Mouse (Mus musculus) midbrain, postnatal 0 days (tissue): Measurements from ENCODE around the gene Gm20388. TPM values are rescaled to one million over a fixed set of nuclear protein-coding genes. Genes with fewer than 3 reads are reported as not detected.
A peak's percentile ranks its signal among the peaks of the same experiment; 100 is the strongest.
"Not testable (repeated sequence)": the region's sequence is repeated elsewhere in the genome, so short reads cannot be mapped to it uniquely, and the experiment has no call there.

Experiments
- ATAC-seq: fragments of 200-750 bp; cut with Nextera tagmentation; 2 replicates; pipeline ENCODE4 v1.8.0; 2017; ENCODE audit warnings: moderate number of reproducible peaks, mild to moderate bottlenecking, moderate TSS enrichment, moderate library complexity; ENCODE audit not compliant: low FRiP score
- DNase-seq: peaks from one replicate; pipeline ENCODE4 v3.0.0-alpha.2; 2015; ENCODE audit warnings: low spot score
- H3K27ac ChIP-seq: fragments of 300-500 bp; sonication (generic); 2 replicates; pipeline ENCODE4 v1.5.1; 2014; ENCODE audit warnings: low read depth, mild to moderate bottlenecking, low read length, mixed read lengths
- H3K27me3 ChIP-seq: fragments of 300-500 bp; sonication (generic); 2 replicates; pipeline ENCODE4 v1.6.1; 2014; ENCODE audit warnings: low read length, control low read depth, mixed read lengths; ENCODE audit not compliant: insufficient read depth
- H3K36me3 ChIP-seq: fragments of 300-500 bp; sonication (generic); 2 replicates; pipeline ENCODE4 v1.6.1; 2014; ENCODE audit warnings: low read length, control low read depth, mixed read lengths; ENCODE audit not compliant: insufficient read depth
- H3K4me1 ChIP-seq: fragments of 300-500 bp; sonication (generic); 2 replicates; pipeline ENCODE4 v1.6.1; 2014; ENCODE audit warnings: mild to moderate bottlenecking, control low read depth, antibody characterized with exemption, low read length, mixed read lengths; ENCODE audit not compliant: insufficient read depth
- H3K4me2 ChIP-seq: fragments of 300-500 bp; sonication (generic); 2 replicates; pipeline ENCODE4 v1.6.1; 2014; ENCODE audit warnings: low read depth, mild to moderate bottlenecking, low read length, mixed read lengths; ENCODE audit not compliant: poor library complexity, severe bottlenecking
- H3K4me3 ChIP-seq: fragments of 300-500 bp; sonication (generic); 2 replicates; pipeline ENCODE4 v1.5.1; 2014; ENCODE audit warnings: low read depth, mild to moderate bottlenecking, low read length, moderate library complexity
- H3K9ac ChIP-seq: fragments of 300-500 bp; sonication (generic); replicated peaks from 2 replicates; pipeline ENCODE4 v1.6.1; 2014; ENCODE audit warnings: mild to moderate bottlenecking, low read length, moderate library complexity, mixed read lengths; ENCODE audit not compliant: poor library complexity, severe bottlenecking
- H3K9me3 ChIP-seq: fragments of 300-500 bp; sonication (generic); 2 replicates; pipeline ENCODE4 v1.6.1; 2016; ENCODE audit warnings: low read length, control low read depth
- CTCF ChIP-seq: IDR thresholded peaks from 2 replicates; pipeline ENCODE4 v1.5.1; 2016; ENCODE audit warnings: antibody characterized with exemption, mild to moderate bottlenecking
- WGBS: fragments of 180-500 bp; shearing (Covaris S2); extraction: QIAGEN DNeasy Blood & Tissue Kit; methylation state at CpG from one replicate; pipeline ENCODE4 v1.1.7; 2014; 5-methylcytosine and 5-hydroxymethylcytosine counted together
- polyA plus RNA-seq: library from polyadenylated mRNA; unstranded; fragments of >200 nt; fragmentation: Nextera tagmentation; extraction: Ambion mirVana; gene quantifications from 2 replicates; pipeline ENCODE4 v1.2.1, GENCODE M21; 2015
- total RNA-seq: library from RNA; depleted of rRNA; stranded (reverse); fragments of >200 nt; gene quantifications from 2 replicates; pipeline ENCODE4 v1.2.3, GENCODE M21; 2014

Gene Gm20388
- total and polyA plus RNA-seq, 2 experiments from 2014 or later, result 74.2 TPM; not detected in 1

DNA sequence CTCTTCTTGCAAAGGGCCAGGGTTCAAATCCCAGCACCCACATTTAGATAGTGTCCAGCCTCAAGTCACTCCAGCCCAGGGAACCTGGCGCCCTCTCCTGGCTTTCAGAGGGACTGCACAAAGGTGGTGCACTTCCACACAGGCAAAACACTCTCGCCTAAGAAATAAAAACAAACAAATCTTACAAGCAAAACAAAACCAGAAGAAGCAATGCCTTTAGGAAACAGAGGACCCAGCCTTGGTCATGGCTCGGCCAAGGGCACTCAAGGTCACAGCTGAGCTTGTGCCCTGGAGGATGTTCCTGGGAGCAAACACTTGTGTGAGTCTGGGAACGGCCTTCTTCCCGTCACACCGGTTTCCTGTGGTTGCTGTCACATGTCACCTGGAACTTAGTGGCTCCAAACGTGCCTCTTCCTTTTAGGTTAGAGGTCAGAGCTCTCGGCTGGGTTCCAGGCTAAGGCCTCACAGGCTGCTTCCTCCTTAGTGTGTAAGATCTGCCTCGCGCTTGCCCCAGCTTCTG, 453.0 kb downstream of the Gm20388 start:
- no peak for ATAC-seq
- Histone ChIP-seq H3K4me2 (no peak overlapping the region), H3K9ac (no peak overlapping the region), H3K4me3 (no peak overlapping the region), H3K9me3 (no peaks in the 10 kb centered on the region), H3K27ac (no peak overlapping the region), H3K27me3 (no peaks in the 10 kb centered on the region), H3K4me1 (no peaks in the 10 kb centered on the region), H3K36me3 (no peaks in the 10 kb centered on the region)
- DNase-seq, result no peak
- 62% methylated on average over 10 of the region's 10 CpGs for WGBS
- TF ChIP-seq CTCF, result peak; percentile 68

DNA sequence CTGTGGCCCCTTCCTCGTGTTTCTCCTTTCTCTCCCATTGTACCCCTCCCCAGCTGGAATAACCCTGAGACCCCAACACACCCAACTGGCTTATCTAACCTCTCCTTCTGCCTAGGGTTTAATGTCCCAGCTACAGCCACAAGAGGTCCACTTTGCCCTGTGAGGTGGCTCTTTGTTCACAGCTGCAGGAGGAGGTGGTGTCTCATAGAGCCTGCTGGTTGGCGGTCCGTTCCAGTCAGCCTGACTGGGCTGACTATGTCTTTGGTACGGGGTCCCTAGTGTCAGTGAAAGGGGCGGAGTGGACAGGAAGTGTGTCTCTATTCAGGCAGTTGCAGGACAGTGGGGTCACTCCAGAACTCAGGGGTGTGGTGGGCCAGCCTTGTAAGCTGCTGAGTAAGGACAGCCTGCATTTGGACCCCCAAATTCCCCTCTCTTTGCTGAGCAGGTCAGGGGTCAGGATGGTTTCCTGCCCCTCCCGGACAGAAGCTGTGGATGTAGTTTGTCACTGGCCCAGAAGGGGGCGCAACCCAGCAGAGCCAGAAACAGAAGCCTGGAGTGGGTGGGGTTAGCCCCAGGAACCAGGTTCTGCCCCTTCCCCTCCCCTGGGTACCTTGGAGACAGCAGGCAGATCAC, 453.6 kb downstream of the Gm20388 start:
- H3K27me3 ChIP-seq, result no peaks in the 10 kb centered on the region
- ATAC-seq, result no peak
- no peaks in the 10 kb centered on the region for H3K36me3 ChIP-seq
- H3K27ac ChIP-seq, result no peak overlapping the region
- no peak overlapping the region for H3K9ac ChIP-seq
- H3K9me3 ChIP-seq, result no peaks in the 10 kb centered on the region
- H3K4me1 ChIP-seq, result no peaks in the 10 kb centered on the region
- WGBS, result 46% methylated on average over 7 of the region's 7 CpGs
- TF ChIP-seq CTCF, result peak; percentile 52
- no peak overlapping the region for H3K4me3 ChIP-seq
- H3K4me2 ChIP-seq, result no peak overlapping the region
- no peak for DNase-seq

DNA sequence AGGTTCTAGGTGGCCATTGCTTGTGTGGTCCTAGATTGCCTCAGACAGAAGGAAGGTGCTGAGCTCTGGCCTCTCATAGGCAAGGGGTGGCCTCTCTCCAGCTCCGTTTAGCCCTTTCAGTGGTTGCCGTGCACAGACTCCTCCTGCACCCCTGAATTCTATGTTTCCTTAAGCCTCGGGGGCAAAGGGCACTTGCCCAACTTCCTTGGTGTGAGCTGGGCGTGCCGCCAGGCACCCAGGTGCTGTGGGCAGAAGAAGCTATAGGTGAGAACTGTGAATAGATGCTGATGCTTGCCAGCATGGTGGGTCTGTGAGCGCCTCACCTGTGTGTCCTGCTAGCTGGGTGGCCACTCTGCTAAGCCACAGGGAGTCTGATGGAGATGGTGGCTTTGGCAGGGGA, 456.2 kb downstream of the Gm20388 start:
- Histone ChIP-seq H3K4me3 (no peak overlapping the region), H3K36me3 (no peaks in the 10 kb centered on the region), H3K27me3 (no peaks in the 10 kb centered on the region), H3K4me1 (no peaks in the 10 kb centered on the region), H3K9me3 (no peaks in the 10 kb centered on the region), H3K27ac (no peak overlapping the region), H3K4me2 (no peak overlapping the region), H3K9ac (no peak overlapping the region)
- no peak for ATAC-seq
- no peak for TF ChIP-seq CTCF
- DNase-seq, result no peak
- WGBS, result 79% methylated on average over 6 of the region's 6 CpGs

DNA sequence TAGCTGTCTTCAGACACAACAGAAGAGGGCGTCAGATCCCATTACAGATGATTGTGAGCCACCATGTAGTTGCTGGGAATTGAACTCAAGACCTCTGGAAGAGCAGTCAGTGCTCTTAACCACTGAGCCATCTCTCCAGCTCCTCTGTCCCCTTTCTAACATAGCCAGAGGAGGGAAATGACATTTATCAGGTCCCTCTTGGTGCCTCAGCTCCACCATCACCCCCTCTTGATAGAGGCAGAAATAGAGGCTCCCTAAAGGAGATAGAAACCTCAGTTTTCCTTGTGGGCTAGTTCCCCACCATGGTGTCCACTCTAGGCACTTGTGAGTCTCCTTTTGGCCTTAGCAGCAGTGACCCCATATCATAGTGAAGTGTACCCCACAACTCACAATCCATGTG, 457.6 kb downstream of the Gm20388 start:
- not testable (repeated sequence) for H3K4me2 ChIP-seq, H3K9me3 ChIP-seq, H3K27ac ChIP-seq, DNase-seq, H3K36me3 ChIP-seq, H3K4me3 ChIP-seq, H3K9ac ChIP-seq, H3K4me1 ChIP-seq, H3K27me3 ChIP-seq, ATAC-seq
- WGBS, result 72% methylated on average over 1 of the region's 1 CpGs

- peak; percentile 93 for DNase-seq
- Histone ChIP-seq H3K4me3 (no peak overlapping the region), H3K36me3 (no peaks in the 10 kb centered on the region), H3K27ac (no peak overlapping the region), H3K27me3 (no peaks in the 10 kb centered on the region), H3K4me1 (no peaks in the 10 kb centered on the region), H3K4me2 (no peak overlapping the region), H3K9me3 (no peaks in the 10 kb centered on the region), H3K9ac (no peak overlapping the region)
- TF ChIP-seq CTCF, result peak; percentile 49
- WGBS, result 34% methylated on average over 11 of the region's 11 CpGs
- peak; percentile 80 for ATAC-seq
Measured at GRCm38 (mm10) chr8:120368814-120369649, 458.4 kb downstream of the Gm20388 start.

DNA sequence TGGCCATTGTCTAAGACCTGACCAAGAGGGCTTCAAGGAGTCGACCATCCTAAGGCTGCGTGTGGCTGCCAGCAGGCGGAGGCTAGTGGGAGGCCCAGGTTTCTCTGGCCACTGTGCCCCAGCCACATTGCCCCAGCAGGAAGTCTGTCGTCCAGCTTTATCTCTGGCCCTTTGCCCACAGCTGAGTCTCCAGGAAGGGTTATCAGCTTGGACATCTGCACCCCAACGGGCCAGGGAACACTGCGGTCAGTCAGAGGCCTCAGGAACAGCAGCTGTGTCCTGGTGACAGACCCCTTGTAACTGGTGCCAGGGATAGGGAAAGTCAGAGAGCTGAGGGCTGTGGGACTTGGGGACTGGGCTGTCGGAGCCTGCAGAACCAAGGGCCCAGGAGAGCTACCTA, 459.3 kb downstream of the Gm20388 start:
- TF ChIP-seq CTCF, result no peak
- Histone ChIP-seq H3K27me3 (no peaks in the 10 kb centered on the region), H3K4me1 (peaks cover 4% of the 10 kb centered on the region; the same call in 1 of the 2 replicates), H3K4me3 (no peak overlapping the region), H3K9ac (no peak overlapping the region), H3K27ac (no peak overlapping the region), H3K4me2 (no peak overlapping the region), H3K36me3 (no peaks in the 10 kb centered on the region), H3K9me3 (no peaks in the 10 kb centered on the region)
- DNase-seq (no peak), ATAC-seq (no peak)
- 69% methylated on average over 7 of the region's 7 CpGs for WGBS
